Mouse (Mus musculus) mouse trophoblast stem cell (cell line): Measurements from ENCODE around the gene Arhgef12.

Source experiments
- in situ Hi-C, 2 experiments: fragments of 300-500 bp; cut with MseI, MboI; formaldehyde crosslinking; loops; 2 replicates in 1 of 2; 3 replicates in 1 of 2; pipeline ENCODE4 v1.15.1; 2025

Gene Arhgef12

DNA sequence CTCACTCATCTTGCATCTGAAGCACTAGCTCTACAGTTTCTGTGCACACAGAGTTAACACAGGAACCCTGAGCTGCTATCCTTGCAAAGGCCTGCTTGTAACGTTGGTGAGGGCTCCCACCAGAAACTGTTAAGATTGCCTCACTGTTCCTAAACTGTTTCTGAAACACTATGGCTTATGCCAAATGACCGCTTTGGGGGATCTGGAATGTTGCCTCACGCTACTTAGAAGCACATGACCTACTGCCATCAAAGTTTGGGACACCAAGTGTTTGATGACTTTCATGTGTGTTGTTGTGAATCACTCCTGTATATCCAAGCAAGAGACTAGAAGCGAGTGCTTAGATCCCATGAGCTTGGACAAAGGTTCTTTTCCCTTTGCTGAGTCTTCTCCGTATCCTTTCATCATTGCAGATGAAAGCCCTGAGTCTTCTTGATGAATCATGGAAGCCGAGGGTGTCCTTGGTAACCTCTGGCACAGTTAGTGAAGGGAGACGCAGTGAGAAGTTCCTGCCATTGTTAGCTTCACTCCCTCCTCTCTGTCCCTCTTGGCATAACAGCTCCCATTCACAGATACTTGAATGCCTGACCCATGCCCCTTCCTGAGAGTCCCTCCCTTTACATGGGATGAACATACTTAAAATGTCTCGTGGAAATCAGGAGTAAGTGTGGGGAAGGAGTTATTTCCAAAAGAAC, 3.4 kb upstream of the Arhgef12 start:
- in situ Hi-C loops: loop anchor here in 1 of 2 experiments (10.0 kb wide), 1 partner anchor 106 kb away; no protein-coding TSS in a partner anchor

DNA sequence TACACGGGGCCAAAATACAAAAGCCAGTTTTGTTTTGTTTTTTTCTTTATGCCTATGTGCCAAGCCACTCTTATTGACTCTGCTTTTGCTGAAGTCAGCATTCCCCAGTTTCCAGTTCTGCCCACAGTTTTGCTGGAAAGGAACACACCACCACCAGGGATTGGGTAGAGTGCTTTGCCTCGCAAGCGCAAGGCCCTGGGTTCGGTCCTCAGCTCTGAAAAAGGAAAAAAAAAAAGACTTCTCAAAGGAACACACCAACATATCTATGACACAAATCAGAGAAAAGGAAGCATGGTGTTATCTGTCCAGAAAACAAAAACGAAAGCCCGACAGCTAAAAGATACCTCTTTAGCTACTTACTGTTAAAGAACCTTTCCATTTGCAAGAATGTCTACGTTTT, 2.1 kb upstream of the Arhgef12 start:
- in situ Hi-C loops: loop anchor here in 1 of 2 experiments (10.0 kb wide), 1 partner anchor 104 kb away; no protein-coding TSS in a partner anchor

DNA sequence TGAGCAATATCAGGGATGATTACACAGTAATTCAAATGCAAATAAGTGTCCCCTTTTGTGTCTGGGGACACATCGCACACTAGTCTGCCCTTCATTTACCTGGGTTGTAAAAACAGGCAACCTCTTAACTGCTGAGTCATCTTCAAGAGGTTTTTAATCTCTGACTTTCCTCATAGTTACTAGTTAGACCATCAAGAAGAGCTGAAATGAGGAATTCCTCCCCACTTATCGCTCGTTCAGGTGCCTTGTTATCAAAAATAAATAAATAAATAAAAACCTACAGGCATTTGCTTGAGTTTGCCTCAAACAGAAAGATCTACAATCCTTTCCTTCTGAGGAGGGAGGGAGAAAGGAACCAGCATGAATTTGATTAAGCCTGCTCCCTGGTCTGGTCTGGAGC, 1.7 kb upstream of the Arhgef12 start:
- in situ Hi-C loops: loop anchor here in 1 of 2 experiments (10.0 kb wide), 1 partner anchor 104 kb away; no protein-coding TSS in a partner anchor

DNA sequence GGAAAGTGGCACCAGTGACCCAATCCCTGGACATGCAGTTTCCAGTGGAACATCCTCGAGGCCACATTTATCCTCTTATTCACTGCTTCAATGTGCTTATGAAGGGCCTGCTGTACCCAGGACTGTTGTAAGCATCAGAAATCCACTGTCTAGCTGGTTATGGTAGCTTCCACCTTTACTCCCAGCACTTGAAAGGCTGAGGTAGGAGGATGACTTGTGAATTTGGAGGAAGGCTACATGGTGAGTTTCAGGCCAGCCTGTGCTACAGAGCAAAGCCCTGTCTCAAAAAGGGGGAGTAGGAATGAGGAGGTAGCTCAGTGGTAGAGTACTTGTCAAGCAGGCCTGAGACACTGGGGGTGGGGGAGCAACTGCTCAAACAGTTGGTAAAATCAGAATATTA, 1.0 kb upstream of the Arhgef12 start:
- in situ Hi-C loops: loop anchor here in 1 of 2 experiments (10.0 kb wide), 1 partner anchor 103 kb away; no protein-coding TSS in a partner anchor

DNA sequence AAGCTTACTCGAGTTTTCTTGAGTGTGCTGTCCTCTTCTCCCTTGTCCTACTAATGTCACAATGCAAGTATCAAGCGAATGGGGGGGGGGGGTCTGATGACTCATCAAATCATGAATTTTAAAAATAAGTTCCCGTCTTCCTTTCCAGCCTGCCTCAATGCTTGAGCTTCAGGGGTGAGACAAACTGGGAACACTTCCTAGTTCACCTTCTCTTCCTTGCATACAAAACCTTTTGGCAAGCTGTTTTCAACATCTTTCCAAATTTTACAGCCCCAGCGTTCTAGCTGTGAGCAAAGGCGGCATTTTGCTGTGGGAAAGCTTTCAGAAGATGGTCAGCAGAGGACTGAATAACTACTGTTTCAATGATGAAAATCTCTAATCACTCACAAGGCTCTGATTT, 516 bp upstream of the Arhgef12 start:
- in situ Hi-C loops: loop anchor here in 1 of 2 experiments (10.0 kb wide), 1 partner anchor 103 kb away; no protein-coding TSS in a partner anchor

DNA sequence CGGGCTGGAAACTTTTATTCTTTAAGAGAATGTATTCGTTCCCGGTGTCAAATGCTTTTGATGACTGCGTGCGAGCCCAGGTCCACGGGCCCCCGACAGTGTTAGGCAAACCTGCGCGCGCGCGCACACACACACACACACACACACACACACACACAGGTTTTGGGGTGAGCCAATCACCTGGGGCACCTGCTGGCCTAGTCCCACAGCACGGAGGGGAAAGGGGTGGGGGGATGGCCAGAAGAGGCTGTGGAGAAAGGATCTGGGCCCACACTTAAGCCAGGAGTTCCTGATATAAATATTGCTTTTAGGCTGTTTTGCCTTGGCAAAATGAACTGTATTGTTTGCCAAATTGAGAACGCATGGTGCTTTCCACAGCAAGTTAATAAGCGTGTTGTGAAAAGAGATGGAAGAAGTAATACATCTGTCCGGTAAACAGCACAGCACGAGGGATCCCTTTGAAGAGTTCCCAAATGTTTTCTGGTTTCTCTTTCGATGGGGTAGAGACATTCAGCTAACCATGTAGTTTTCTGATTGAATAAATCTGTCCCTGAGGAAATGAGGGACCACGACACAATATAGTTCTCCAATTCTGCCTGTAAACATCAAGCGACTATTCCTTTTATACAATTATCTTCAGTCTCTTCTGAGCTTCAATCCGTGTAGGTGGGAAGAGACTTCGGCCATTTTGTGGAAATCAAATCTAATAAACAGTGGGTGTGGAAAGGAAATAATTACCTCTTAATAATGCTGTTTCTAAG, 433 bp downstream of the Arhgef12 start:
- in situ Hi-C loops: loop anchor here in 1 of 2 experiments (10.0 kb wide), 1 partner anchor 102 kb away; no protein-coding TSS in a partner anchor

DNA sequence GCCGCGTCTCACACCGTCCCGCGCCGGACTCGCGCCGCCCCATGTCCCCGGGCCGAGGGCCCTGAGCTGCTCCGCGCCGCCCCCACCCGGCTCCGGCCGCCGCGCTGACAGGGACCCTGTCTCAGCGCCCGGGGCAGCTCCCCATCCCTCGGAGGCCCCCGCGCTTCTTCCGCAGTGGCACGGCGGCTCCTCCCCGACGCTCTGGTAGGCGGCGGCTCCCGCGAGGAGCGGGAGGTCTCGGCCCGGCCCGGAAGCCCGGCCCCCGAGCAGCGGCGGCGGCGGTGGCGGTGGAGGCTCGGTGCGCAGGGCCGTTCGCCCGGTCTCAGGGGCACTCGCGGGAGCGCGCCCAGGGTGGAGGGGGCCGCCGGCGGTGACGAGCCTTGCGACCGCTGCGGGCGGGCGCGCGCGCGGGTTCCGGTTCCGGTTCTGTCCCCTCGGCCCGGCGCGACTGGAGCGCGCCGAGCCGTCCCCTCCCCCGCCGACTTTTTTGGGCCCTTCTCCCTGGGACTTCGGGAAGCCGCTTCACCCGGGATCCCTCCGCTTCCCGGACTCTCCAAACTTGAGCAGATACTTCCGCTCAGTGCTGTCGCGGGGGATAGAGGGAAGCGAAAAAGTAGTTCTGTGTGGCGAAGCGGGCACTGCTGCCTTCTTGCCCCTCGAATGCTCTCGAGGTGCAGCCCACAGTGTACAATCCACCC, 1.2 kb downstream of the Arhgef12 start:
- in situ Hi-C loops: loop anchor here in 1 of 2 experiments (10.0 kb wide), 1 partner anchor 101 kb away; no protein-coding TSS in a partner anchor

DNA sequence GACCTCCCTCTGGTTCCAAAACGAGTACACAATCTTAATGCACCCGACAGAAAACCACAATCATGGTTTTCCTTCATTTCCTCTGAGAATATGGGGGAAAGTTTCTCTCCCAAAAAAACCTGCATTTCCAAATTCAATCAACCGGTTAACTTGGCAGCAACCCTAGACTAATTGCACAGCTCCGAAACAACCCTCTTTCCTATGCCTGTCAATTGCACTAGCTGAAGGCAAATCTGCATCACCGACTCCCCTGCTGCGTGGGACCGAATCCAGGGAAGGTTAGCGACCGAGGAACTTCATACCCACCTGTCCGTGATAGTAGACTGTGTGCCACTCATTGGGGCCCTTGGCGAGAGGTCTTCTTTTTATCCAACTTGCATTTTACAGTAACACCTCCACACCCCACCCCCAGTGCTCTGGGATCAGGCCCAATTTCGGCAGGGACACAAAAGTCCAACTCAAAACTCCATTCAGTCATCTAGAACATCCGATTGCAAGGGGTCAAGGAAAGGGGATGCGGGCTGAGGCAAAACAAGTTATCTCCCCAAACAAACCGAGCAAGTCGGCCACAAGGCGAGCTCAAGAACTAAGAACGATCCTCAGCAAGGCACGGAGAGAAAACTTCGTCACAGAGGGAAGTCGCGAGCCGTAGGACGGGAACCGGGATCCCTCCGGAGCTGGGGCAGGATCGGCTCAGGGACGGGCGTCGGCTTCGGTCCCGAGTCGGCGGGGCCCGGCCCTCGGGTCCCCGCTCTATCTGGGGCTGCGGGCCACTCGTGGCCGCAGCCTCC, 2.0 kb downstream of the Arhgef12 start:
- in situ Hi-C loops: loop anchor here in 1 of 2 experiments (10.0 kb wide), 1 partner anchor 100 kb away; no protein-coding TSS in a partner anchor

DNA sequence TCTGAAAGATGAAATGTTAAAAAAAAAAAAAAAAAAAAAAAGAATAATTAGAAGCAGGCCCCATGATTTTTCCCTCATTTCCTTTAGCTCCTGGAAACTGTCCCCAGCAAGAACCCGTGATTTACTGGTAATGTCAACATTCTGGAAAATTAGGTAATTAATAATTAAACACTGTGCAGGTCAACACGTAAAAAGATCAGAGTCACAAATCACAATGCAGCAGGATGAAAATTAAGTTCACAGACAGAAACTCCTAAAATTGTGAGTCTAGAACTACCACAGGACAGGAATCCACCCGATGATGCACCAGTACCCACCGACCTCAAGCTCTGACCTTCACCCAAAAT, 2.5 kb downstream of the Arhgef12 start:
- in situ Hi-C loops: loop anchor here in 1 of 2 experiments (10.0 kb wide), 1 partner anchor 100 kb away; no protein-coding TSS in a partner anchor

DNA sequence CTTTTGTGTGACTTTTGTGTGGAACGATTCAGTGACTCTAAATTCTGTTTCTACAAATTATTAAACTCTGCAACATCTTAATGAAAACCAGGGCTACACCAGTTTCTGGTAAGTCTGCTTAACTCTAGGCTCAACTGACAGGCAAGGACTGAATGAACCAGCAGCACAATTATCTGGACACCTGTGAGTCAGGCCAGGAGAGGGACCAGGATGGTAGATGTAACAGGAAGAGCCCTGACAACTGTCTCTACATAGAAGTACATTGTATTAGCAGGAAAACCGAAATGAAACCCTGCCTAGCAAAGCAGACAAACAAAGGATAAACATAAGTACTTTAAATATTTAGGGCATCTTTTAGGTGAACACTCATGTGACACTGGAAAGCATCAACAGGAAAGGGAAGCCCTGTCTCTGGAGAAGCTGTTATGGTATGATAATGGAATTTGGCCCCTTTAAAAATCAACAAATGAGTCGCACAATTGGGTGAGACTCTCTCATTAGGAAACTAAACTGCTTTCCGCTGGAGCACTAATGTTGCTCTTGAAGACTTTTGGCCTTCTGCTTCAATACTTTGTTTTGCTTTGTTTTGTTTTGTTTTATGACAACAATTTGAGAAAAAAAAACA, 3.3 kb downstream of the Arhgef12 start:
- in situ Hi-C loops: loop anchor here in 1 of 2 experiments (10.0 kb wide), 1 partner anchor 99 kb away; no protein-coding TSS in a partner anchor

DNA sequence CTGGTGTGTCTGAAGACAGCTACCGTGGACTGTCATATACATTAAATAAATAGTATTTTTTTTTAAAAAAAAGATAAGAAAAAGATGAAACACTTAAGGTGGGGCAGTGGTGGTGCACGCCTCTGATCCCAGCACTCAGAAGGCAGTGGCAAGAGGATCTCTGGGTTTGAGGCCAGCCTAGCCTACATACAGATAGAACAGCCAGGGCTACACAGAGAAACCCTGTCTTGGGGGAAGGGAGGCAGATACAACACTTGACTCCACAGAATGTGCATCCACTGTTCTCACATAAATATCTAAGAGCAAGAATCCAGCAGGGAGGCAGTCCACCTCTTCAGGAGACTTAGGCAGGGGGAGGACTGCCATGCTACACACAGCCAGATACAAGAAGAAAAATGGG, 4.1 kb downstream of the Arhgef12 start:
- in situ Hi-C loops: loop anchor here in 1 of 2 experiments (10.0 kb wide), 1 partner anchor 98 kb away; no protein-coding TSS in a partner anchor

DNA sequence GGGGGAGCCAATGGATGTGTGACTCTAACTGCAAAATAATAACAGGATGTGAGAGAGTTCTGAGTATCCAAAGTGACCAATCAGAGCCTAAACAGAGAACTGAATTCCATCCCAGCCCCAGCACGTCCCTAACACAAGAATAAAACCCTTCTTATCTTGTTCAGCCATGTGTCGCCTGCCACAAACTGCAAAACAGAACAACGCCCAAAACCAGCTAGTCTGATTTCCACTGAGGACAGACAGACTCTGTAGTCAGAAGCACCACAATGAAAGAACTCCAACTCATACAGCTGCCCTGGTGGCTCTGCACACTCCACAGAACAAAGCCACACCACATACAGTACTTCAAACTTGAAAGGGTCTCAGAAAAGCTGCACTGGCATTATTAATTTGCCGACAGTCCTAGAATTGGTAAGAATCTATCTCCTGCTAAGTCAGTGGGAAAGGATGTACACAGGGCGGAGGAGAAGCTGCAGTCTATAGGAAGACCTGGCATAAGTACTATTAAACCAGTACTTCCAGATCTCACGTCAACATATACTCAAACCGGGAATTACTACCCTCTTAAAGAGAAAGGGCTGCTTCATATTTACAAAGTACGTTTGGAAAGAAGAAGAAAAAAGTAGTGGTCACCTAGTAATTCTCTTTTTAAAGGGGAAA, 5.0 kb downstream of the Arhgef12 start:
- in situ Hi-C loops: loop anchor here in 1 of 2 experiments (10.0 kb wide), 1 partner anchor 97 kb away; no protein-coding TSS in a partner anchor

DNA sequence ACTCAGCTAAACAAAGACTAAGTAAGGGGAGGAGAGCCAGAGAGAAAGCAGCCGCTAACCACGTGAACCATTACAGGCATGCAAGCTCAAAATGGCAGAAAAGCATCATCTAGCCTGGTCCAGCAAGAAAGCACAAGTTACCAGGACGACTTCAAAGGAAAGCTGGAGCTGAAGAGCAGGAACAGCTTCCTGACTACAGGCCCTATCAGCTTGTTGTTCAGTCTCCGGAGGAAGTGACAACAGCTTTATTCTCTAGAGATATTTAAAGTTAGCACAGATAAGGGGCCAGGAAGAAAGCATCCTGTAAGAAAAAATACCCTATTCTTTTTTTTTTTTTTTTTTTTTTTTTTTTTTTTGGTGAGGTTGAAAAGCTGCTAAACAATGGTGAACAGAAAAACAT, 8.1 kb downstream of the Arhgef12 start:
- in situ Hi-C loops: no loop called here

DNA sequence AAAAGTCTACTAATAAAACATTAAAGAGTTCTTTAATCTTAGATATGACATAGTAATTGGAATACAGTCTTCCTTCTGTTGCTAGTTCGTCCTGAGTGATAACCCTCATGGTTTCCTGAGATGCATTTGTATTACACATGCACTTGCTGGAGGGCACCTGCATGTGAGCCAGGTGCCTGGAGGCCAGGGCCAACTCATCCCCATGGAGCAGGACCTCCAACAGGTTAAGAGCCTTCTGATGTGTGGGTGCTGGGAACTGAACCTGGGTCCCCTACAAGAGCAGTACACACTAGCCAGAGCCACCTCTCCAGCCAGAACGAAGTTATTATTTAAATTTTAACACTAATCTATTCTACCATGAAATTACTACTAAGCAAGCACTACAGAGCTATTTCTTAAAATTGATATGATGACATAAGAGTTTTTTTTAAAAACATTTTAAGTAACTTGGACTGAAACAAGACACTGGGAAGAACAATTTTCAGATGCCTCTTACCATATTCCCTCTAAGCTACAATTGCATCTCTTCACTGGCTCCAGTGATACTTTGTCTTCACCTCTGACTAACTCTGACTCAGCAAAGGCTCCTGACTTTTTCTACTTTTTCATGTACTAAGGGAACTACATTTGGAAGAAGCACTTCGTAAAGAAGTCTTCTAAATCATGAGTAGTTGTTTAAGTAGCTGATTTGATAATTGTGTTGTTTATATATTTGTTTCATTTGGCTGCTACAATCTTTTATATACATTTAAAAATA, 9.1 kb downstream of the Arhgef12 start:
- in situ Hi-C loops: no loop called here

DNA sequence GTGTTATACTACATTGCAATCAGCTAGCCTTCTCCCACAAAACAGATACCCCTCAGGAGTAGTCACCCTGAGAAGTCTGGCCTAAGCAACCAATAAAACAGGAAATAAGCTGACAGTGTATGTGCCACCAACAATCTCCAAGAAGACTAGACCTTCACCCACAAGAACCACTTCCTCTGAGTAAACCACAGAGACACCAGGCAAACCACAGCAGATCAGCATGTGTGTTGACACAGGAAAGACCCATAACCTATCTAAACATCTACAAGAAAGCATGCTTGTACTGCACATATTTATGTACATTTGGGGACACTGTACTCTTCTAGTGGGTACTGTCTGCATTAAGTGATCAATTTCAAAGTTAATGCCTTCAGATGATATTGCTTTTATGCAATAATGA, 10.7 kb downstream of the Arhgef12 start:
- in situ Hi-C loops: no loop called here

DNA sequence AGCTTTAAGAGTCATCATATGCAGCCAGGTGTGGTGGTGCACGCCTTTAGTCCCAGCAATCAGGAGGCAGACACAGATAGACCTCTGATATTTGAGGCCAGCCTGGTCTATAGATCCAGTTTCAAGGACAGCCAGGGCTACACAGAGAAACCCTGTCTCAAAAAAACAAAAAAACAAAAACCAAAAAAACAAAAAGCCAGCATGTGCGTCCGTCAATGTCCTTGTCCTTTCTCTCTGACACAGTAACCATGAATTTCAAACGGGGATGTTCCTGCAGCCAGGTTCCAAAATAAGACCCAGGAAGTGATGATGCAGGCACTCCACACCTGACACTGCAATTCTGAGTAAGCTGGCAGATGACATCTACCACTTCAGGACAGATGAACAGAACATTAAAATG, 12.2 kb downstream of the Arhgef12 start:
- in situ Hi-C loops: no loop called here

DNA sequence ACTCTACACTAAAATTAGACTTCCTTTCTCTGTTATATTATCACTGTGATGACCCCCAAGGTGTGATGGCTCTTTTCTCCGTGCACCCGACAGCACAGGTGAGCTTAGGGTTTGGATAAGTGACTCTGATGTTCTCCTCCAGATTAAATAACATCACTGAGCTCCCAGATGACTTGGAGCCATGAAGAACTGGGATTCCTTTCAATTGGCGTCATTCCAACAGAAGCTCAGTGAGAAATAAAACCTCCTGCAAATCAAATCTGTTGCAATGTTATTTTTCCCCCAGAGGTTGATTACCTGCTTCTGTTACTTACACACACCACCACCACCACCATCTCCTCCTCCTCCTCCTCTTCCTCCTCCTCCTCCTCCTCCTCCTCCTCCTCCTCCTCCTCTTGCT, 13.2 kb downstream of the Arhgef12 start:
- in situ Hi-C loops: no loop called here

DNA sequence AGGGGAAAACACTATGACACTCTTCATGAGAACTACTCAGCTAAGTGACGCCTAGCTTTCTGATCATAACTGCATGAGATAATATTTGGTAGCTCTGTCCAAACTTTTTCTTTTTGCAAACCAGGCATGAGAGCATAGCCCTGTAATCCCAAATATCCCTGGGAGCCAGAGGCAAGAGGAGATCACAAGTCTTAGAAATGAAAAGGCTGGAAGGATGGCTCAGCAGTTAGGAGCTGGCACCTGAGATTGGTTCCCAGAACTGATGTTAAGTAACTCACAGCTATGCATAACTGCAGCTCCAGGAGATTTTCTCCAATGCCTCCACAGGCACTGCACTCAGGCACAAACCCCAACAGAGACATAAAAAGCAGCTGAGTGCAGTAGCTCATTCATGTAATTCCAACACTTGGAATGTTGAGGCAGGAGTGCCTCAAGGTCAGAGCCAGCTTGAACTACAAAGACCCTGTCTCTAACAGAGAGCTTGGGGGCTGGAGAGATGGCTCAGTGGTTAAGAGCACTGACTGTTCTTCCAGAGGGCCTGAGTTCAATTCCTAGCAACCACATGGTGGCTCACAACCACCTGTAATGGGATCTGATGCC, 21.3 kb downstream of the Arhgef12 start:
- in situ Hi-C loops: no loop called here
